ENCODE assay signal across 14 mouse cellular contexts in genomic region chr12:110429340-110429973, GRCm38 (mm10). TPM values are rescaled to one million over a fixed set of nuclear protein-coding genes. Genes with fewer than 3 reads are reported as not detected.
A peak's percentile ranks its signal among the peaks of the same experiment; 100 is the strongest.
DNase-seq lines count a peak whose midpoint lies in the region; ATAC-seq and TF ChIP-seq lines count a peak whose summit lies in the region.
"Had no signal": no experiment of that assay in that cellular context is flagged by ENCODE, and none has a peak within 500 bp of the region (broad histone marks: within the 10 kb centered on the region; RNA-seq: fewer than 3 reads in every experiment).

No protein-coding gene starts in this region.

- no peaks in the 10 kb centered on the region for H3K36me3 ChIP-seq in kidney, embryonic 15.5 days
- no peaks in the 10 kb centered on the region for H3K36me3 ChIP-seq in MEL (ENCODE audit: control insufficient read depth in 1 of 2, insufficient read depth in 2 of 2, low read length in 2 of 2)
- H3K36me3 ChIP-seq in embryonic facial prominence, embryonic 11.5 days (replicated peaks; ENCODE audit: control insufficient read depth, insufficient read depth, low read depth, low read length), result no peaks in the 10 kb centered on the region
- H3K36me3 ChIP-seq in midbrain, embryonic 14.5 days (ENCODE audit: control insufficient read depth, insufficient read depth, low read length), result no peaks in the 10 kb centered on the region
- H3K36me3 ChIP-seq: embryonic facial prominence, embryonic 13.5 days; limb, embryonic 12.5 days had no signal

- no peak overlapping the region for H3K9ac ChIP-seq in kidney, embryonic 15.5 days
- H3K9ac ChIP-seq in MEL (ENCODE audit: control insufficient read depth, low read depth, low read length, poor library complexity, severe bottlenecking), result no peak overlapping the region
- no peak overlapping the region for H3K9ac ChIP-seq in embryonic facial prominence, embryonic 11.5 days (replicated peaks; ENCODE audit: low read length)
- no peak overlapping the region for H3K9ac ChIP-seq in midbrain, embryonic 14.5 days (replicated peaks; ENCODE audit: low read length)
- H3K9ac ChIP-seq: embryonic facial prominence, embryonic 13.5 days; limb, embryonic 12.5 days had no signal

- no peak for TF ChIP-seq POLR2A in MEL (IDR thresholded peaks at IDR 0.05; ENCODE audit: control insufficient read depth in 1 of 2, insufficient read depth in 1 of 2, low read depth in 1 of 2, low read length in 2 of 2, poor library complexity in 1 of 2)

- H3K4me2 ChIP-seq in kidney, embryonic 15.5 days, result no peak overlapping the region
- no peak overlapping the region for H3K4me2 ChIP-seq in embryonic facial prominence, embryonic 11.5 days (ENCODE audit: low read depth, low read length)
- no peak overlapping the region for H3K4me2 ChIP-seq in midbrain, embryonic 14.5 days (ENCODE audit: low read length)
- H3K4me2 ChIP-seq: embryonic facial prominence, embryonic 13.5 days; limb, embryonic 12.5 days had no signal

- 64% methylated on average over 12 of the region's 12 CpGs for WGBS in kidney, embryonic 15.5 days
- WGBS in embryonic facial prominence, embryonic 11.5 days, result 67% methylated on average over 12 of the region's 12 CpGs
- 66% methylated on average over 12 of the region's 12 CpGs for WGBS in midbrain, embryonic 14.5 days

- no peaks in the 10 kb centered on the region for H3K4me1 ChIP-seq in kidney, embryonic 15.5 days
- H3K4me1 ChIP-seq in MEL (ENCODE audit: control insufficient read depth in 1 of 2, insufficient read depth in 2 of 2, low read length in 2 of 2), result no peaks in the 10 kb centered on the region; a peak in 1 of 4 replicates
- H3K4me1 ChIP-seq in embryonic facial prominence, embryonic 11.5 days (ENCODE audit: control insufficient read depth, insufficient read depth, low read length), result no peaks in the 10 kb centered on the region
- 0 out of 2 replicates have a peak, but pooled peaks cover 4% of the 10 kb centered on the region for H3K4me1 ChIP-seq in midbrain, embryonic 14.5 days (ENCODE audit: control insufficient read depth, insufficient read depth, low read length)
- H3K4me1 ChIP-seq: embryonic facial prominence, embryonic 13.5 days; limb, embryonic 12.5 days had no signal

- no peak for TF ChIP-seq EP300 in MEL (IDR thresholded peaks at IDR 0.05; ENCODE audit: low read depth in 1 of 2, low read length in 2 of 2)

- no peaks in the 10 kb centered on the region for H3K79me2 ChIP-seq in MEL (ENCODE audit: control insufficient read depth, insufficient read depth, low read length, poor library complexity)

- TF ChIP-seq CTCF in MEL (IDR thresholded peaks at IDR 0.05 in 2 of 3, conservative IDR thresholded peaks at IDR 0.05 in 1 of 3; ENCODE audit: control insufficient read depth in 1 of 3, insufficient read depth in 1 of 3, low read depth in 2 of 3, low read length in 3 of 3, poor library complexity in 1 of 3, severe bottlenecking in 1 of 3), result no peak

- TF ChIP-seq RAD21 in MEL (IDR thresholded peaks at IDR 0.05; ENCODE audit: low read depth, low read length), result no peak

- H3K27me3 ChIP-seq in kidney, embryonic 15.5 days, result no peaks in the 10 kb centered on the region
- H3K27me3 ChIP-seq in MEL (ENCODE audit: control insufficient read depth in 1 of 2, insufficient read depth in 2 of 2, low read length in 2 of 2), result peaks cover 0 to 3% of the 10 kb centered on the region in 2 experiments; a peak in 2 of 4 replicates
- no peaks in the 10 kb centered on the region for H3K27me3 ChIP-seq in embryonic facial prominence, embryonic 11.5 days (ENCODE audit: control insufficient read depth, insufficient read depth, low read length)
- H3K27me3 ChIP-seq in midbrain, embryonic 14.5 days (ENCODE audit: control insufficient read depth, insufficient read depth, low read length), result no peaks in the 10 kb centered on the region

- no peak for DNase-seq in kidney, postnatal 10 days
- peak; percentile 24 for DNase-seq in MEL (ENCODE audit: low read depth, low spot score)
- DNase-seq in embryonic facial prominence, embryonic 11.5 days (ENCODE audit: low spot score), result no peak
- DNase-seq in midbrain, embryonic 14.5 days, result peak; percentile 12
- no peak for DNase-seq in gastrocnemius, postnatal 4 days (ENCODE audit: low spot score in 2 of 2)
- DNase-seq: cerebellum, adult 9-11 months; heart, adult 11 months; heart, postnatal 10 days; layer of hippocampus, adult 9-11 months; lung, adult 18-20 months had no signal

- no peak overlapping the region for H3K4me3 ChIP-seq in kidney, embryonic 15.5 days (replicated peaks)
- no peak overlapping the region for H3K4me3 ChIP-seq in MEL (ENCODE audit: control insufficient read depth in 1 of 2, insufficient read depth in 1 of 2, low read depth in 2 of 2, low read length in 2 of 2)
- H3K4me3 ChIP-seq in embryonic facial prominence, embryonic 11.5 days (ENCODE audit: low read depth, low read length), result no peak overlapping the region
- no peak overlapping the region for H3K4me3 ChIP-seq in midbrain, embryonic 14.5 days (replicated peaks; ENCODE audit: low read depth, low read length)
- H3K4me3 ChIP-seq: embryonic facial prominence, embryonic 13.5 days; limb, embryonic 12.5 days had no signal

- H3K27ac ChIP-seq in kidney, embryonic 15.5 days, result no peak overlapping the region
- no peak overlapping the region for H3K27ac ChIP-seq in MEL (ENCODE audit: control insufficient read depth, low read depth, low read length)
- H3K27ac ChIP-seq in embryonic facial prominence, embryonic 11.5 days (replicated peaks; ENCODE audit: low read depth, low read length), result no peak overlapping the region
- peak overlapping the region; percentile 20; the same call in 1 of the 2 replicates for H3K27ac ChIP-seq in midbrain, embryonic 14.5 days (replicated peaks; ENCODE audit: low read depth, low read length)
- H3K27ac ChIP-seq: embryonic facial prominence, embryonic 13.5 days; limb, embryonic 12.5 days had no signal

- 0 out of 2 replicates have a peak, but pooled peaks have one; percentile 29 for ATAC-seq in kidney, embryonic 15.5 days (replicated peaks; ENCODE audit: low FRiP score)
- 0 out of 2 replicates have a peak, but pooled peaks have one; percentile 18 for ATAC-seq in embryonic facial prominence, embryonic 11.5 days (replicated peaks; ENCODE audit: insufficient number of reproducible peaks, low FRiP score, low TSS enrichment, low read depth)
- ATAC-seq in midbrain, embryonic 14.5 days (ENCODE audit: low FRiP score, low TSS enrichment), result no peak
- no peak for ATAC-seq in activated CD4-positive, CD25-positive, alpha-beta regulatory T cell, adult 4 months

- no peaks in the 10 kb centered on the region for H3K9me3 ChIP-seq in kidney, embryonic 15.5 days (replicated peaks)
- no peaks in the 10 kb centered on the region for H3K9me3 ChIP-seq in MEL (replicated peaks; ENCODE audit: insufficient read depth, low read length)
- no peaks in the 10 kb centered on the region for H3K9me3 ChIP-seq in embryonic facial prominence, embryonic 11.5 days (replicated peaks; ENCODE audit: control insufficient read depth, low read length)
- no peaks in the 10 kb centered on the region for H3K9me3 ChIP-seq in midbrain, embryonic 14.5 days (ENCODE audit: control insufficient read depth, low read length)
- H3K9me3 ChIP-seq: embryonic facial prominence, embryonic 13.5 days; limb, embryonic 12.5 days had no signal

TF ChIP-seq in MEL, 35 proteins besides CTCF, POLR2A, EP300 and RAD21:
- TF ChIP-seq USF2 (IDR thresholded peaks at IDR 0.05; ENCODE audit: borderline replicate concordance in 1 of 2, insufficient read depth in 1 of 2, low read depth in 1 of 2, low read length in 2 of 2) (no peak), POLR2AphosphoS2 (IDR thresholded peaks at IDR 0.05; ENCODE audit: low read length) (no peak), MAZ (IDR thresholded peaks at IDR 0.05; ENCODE audit: low read depth, low read length) (no peak), HCFC1 (IDR thresholded peaks at IDR 0.05; ENCODE audit: low read depth, low read length) (no peak), BHLHE40 (IDR thresholded peaks at IDR 0.05; ENCODE audit: borderline replicate concordance, low read depth, low read length) (no peak), SIN3A (IDR thresholded peaks at IDR 0.05; ENCODE audit: low read length) (no peak), TBP (IDR thresholded peaks at IDR 0.05; ENCODE audit: low read depth, low read length) (no peak), TAL1 (IDR thresholded peaks at IDR 0.05; ENCODE audit: low read length) (no peak), CHD1 (IDR thresholded peaks at IDR 0.05; ENCODE audit: low read depth, low read length) (no peak), SMC3 (IDR thresholded peaks at IDR 0.05; ENCODE audit: low read depth, low read length) (no peak), TCF12 (IDR thresholded peaks at IDR 0.05; ENCODE audit: low read depth, low read length) (no peak), GATA1 (IDR thresholded peaks at IDR 0.05; ENCODE audit: low read depth, low read length) (no peak), ZC3H11A (IDR thresholded peaks at IDR 0.05; ENCODE audit: low read depth, low read length) (no peak)

RNA-seq across cellular contexts. Expression of gene Ppp2r5c, which starts 17.5 kb away (rescaled TPM):
- 141 and 143 TPM in 2 replicates for polyA plus RNA-seq in kidney, embryonic 15.5 days (2015; fragmentation: Nextera tagmentation; extraction: Ambion mirVana)
- total RNA-seq in MEL (2012; rRNA removed), result 72.0 and 78.6 TPM in 2 replicates
- 10 to 100 TPM; 93.9 to 100.0 TPM for polyA plus RNA-seq in MEL (2012; ENCODE audit: insufficient read depth in 1 of 2, insufficient read length in 2 of 2, low read depth in 1 of 2, low replicate concordance in 2 of 2, missing spikeins in 1 of 2)
- 177 and 193 TPM in 2 replicates for polyA plus RNA-seq in embryonic facial prominence, embryonic 11.5 days (2014; fragmentation: Nextera tagmentation; extraction: Ambion mirVana)
- polyA plus RNA-seq in midbrain, embryonic 14.5 days (2014; fragmentation: Nextera tagmentation; extraction: Ambion mirVana), result 125 and 158 TPM in 2 replicates
- 10 to 100 TPM; 87.5 to 88.8 TPM for total RNA-seq in gastrocnemius, postnatal 4 days (2021)
- polyA plus RNA-seq in activated CD4-positive, CD25-positive, alpha-beta regulatory T cell, adult 4 months (2017; shearing (Covaris generic)), result 100 to 1,000 TPM; 583 to 590 TPM

Comparison
In these comparisons a context has a peak if more than half of its experiments do, and no peak if none do; other contexts are left out.
1. ATAC-seq: peak in kidney, embryonic 15.5 days (single experiment) and embryonic facial prominence, embryonic 11.5 days (single experiment); none in midbrain, embryonic 14.5 days (single experiment) and activated CD4-positive, CD25-positive, alpha-beta regulatory T cell, adult 4 months (single experiment).
2. DNase-seq: peak in MEL (single experiment) and midbrain, embryonic 14.5 days (single experiment); none in kidney, postnatal 10 days (single experiment), embryonic facial prominence, embryonic 11.5 days (single experiment) and gastrocnemius, postnatal 4 days (0 of 2).